Mouse (Mus musculus) thymus, adult 2 months (tissue): ENCODE data around the gene Gm20388.

Source experiments
- CTCF ChIP-seq: fragments of 200-500 bp; IDR thresholded peaks from 2 replicates; pipeline ENCODE4 v1.5.1; 2012; ENCODE audit warnings: mild to moderate bottlenecking, control low read depth, low read length, moderate library complexity, borderline replicate concordance; ENCODE audit not compliant: control insufficient read depth, poor library complexity, insufficient read depth; ENCODE audit errors: extremely low read depth
- POLR2A ChIP-seq: fragments of 200-500 bp; IDR thresholded peaks from 2 replicates; pipeline ENCODE4 v1.6.1; 2012; ENCODE audit warnings: mild to moderate bottlenecking, low read length, control low read depth, moderate library complexity; ENCODE audit not compliant: control insufficient read depth, poor library complexity, insufficient read depth; ENCODE audit errors: extremely low read depth

GRCm38 (mm10) chr8:121736236-121736635, 1825.6 kb downstream of the Gm20388 start:
- no peak for TF ChIP-seq CTCF
- TF ChIP-seq POLR2A = no peak
